Mouse (Mus musculus) cortical plate, adult 2 months (tissue): Measurements from ENCODE around the gene Tatdn2. TPM values are rescaled to one million over a fixed set of nuclear protein-coding genes. Genes with fewer than 3 reads are reported as not detected.
A peak's percentile ranks its signal among the peaks of the same experiment; 100 is the strongest.

Experiments
- H3K27ac ChIP-seq: fragments of 200-500 bp; 2 replicates; pipeline ENCODE4 v1.5.1; 2012; ENCODE audit warnings: low read length, control low read depth, inconsistent platforms; ENCODE audit not compliant: insufficient read depth
- H3K4me1 ChIP-seq: fragments of 200-500 bp; 2 replicates; pipeline ENCODE4 v1.6.1; 2011; ENCODE audit warnings: low read length; ENCODE audit not compliant: control insufficient read depth, insufficient read depth
- H3K4me3 ChIP-seq: fragments of 200-500 bp; 2 replicates; pipeline ENCODE4 v1.5.1; 2011; ENCODE audit warnings: mild to moderate bottlenecking, low read length, control low read depth; ENCODE audit not compliant: insufficient read depth
- CTCF ChIP-seq: fragments of 200-500 bp; IDR thresholded peaks from 2 replicates; pipeline ENCODE4 v1.5.1; 2011; ENCODE audit warnings: mild to moderate bottlenecking, control low read depth, low read length; ENCODE audit not compliant: insufficient read depth; ENCODE audit errors: extremely low read depth
- POLR2A ChIP-seq: fragments of 200-500 bp; IDR thresholded peaks from 2 replicates; pipeline ENCODE4 v1.6.1; 2011; ENCODE audit warnings: mild to moderate bottlenecking, low read length, control low read depth; ENCODE audit not compliant: insufficient read depth; ENCODE audit errors: extremely low read depth
- polyA plus RNA-seq: library from polyadenylated mRNA; depleted of rRNA; stranded (reverse); fragments of >200 nt; gene quantifications from 2 replicates; pipeline ENCODE4 v1.2.3, GENCODE M21; 2012; rRNA removed

Tatdn2 gene
- polyA plus RNA-seq, 1 experiment = 28.8 TPM

- TF ChIP-seq CTCF (no peak), POLR2A (no peak)
- H3K4me1 ChIP-seq = peaks cover 8% of the 10 kb centered on the region; the same call in 1 of the 2 replicates
- H3K27ac ChIP-seq = no peak overlapping the region
Measured at GRCm38 (mm10) chr6:113742321-113742720, 45.5 kb downstream of the Tatdn2 start.

GRCm38 (mm10) chr6:113743111-113743510, 46.3 kb downstream of the Tatdn2 start:
- no peak overlapping the region for H3K4me3 ChIP-seq
- peaks cover 10% of the 10 kb centered on the region; the same call in 1 of the 2 replicates for H3K4me1 ChIP-seq
- peak overlapping the region; percentile 66; the same call in 1 of the 2 replicates for H3K27ac ChIP-seq
- peak; percentile 43; the same call in 1 of the 2 replicates for TF ChIP-seq POLR2A
- TF ChIP-seq CTCF = no peak

More at GRCm38 (mm10) chr6:113742321-113742720, 45.5 kb downstream of the Tatdn2 start:
- H3K4me3 ChIP-seq = no peak overlapping the region

GRCm38 (mm10) chr6:113745117-113745516, 48.3 kb downstream of the Tatdn2 start:
- TF ChIP-seq POLR2A = no peak
- TF ChIP-seq CTCF = no peak
- no peak overlapping the region for H3K4me3 ChIP-seq
- peaks cover 9% of the 10 kb centered on the region; the same call in 1 of the 2 replicates for H3K4me1 ChIP-seq
- H3K27ac ChIP-seq = no peak overlapping the region

- Histone ChIP-seq H3K4me3 (no peak overlapping the region), H3K27ac (no peak overlapping the region), H3K4me1 (peaks cover 9% of the 10 kb centered on the region; the same call in 1 of the 2 replicates)
- no peak for TF ChIP-seq POLR2A
- TF ChIP-seq CTCF = no peak
Measured at GRCm38 (mm10) chr6:113747284-113747683, 50.4 kb downstream of the Tatdn2 start.

GRCm38 (mm10) chr6:113748351-113748750, 51.5 kb downstream of the Tatdn2 start:
- Histone ChIP-seq H3K27ac (no peak overlapping the region), H3K4me3 (no peak overlapping the region), H3K4me1 (peaks cover 9% of the 10 kb centered on the region; the same call in 1 of the 2 replicates)
- TF ChIP-seq POLR2A = no peak
- no peak for TF ChIP-seq CTCF

GRCm38 (mm10) chr6:113749119-113749685, 52.4 kb downstream of the Tatdn2 start:
- TF ChIP-seq POLR2A (no peak), CTCF (no peak)

More at GRCm38 (mm10) chr6:113749119-113749685, 52.4 kb downstream of the Tatdn2 start:
- Histone ChIP-seq H3K27ac (no peak overlapping the region), H3K4me1 (peaks cover 6% of the 10 kb centered on the region; the same call in 1 of the 2 replicates), H3K4me3 (no peak overlapping the region)

Other genes starting within 250 kb of the Tatdn2 start
- gene Il17re, start 238.6 kb upstream of the Tatdn2 start, polyA plus RNA-seq = 0.42 and 0.75 TPM in 2 replicates
- 6.9 and 7.3 TPM in 2 replicates for gene Il17rc, start 225.6 kb upstream of the Tatdn2 start, polyA plus RNA-seq
- 60.2 and 62.8 TPM in 2 replicates for gene Creld1, start 213.8 kb upstream of the Tatdn2 start, polyA plus RNA-seq
- gene Prrt3, start 195.1 kb upstream of the Tatdn2 start, polyA plus RNA-seq = 46.2 and 46.3 TPM in 2 replicates
- gene Emc3, start 165.4 kb upstream of the Tatdn2 start, polyA plus RNA-seq = 90.0 and 95.2 TPM in 2 replicates
- 4.2 and 4.3 TPM in 2 replicates for gene Fancd2, start 165.4 kb upstream of the Tatdn2 start, polyA plus RNA-seq
- gene Fancd2os, start 96.3 kb upstream of the Tatdn2 start, polyA plus RNA-seq = 0.19 and 0.21 TPM in 2 replicates
- gene Brk1, start 92.3 kb upstream of the Tatdn2 start, polyA plus RNA-seq = 425 and 442 TPM in 2 replicates
- 55.1 and 67.8 TPM in 2 replicates for gene Vhl, start 73.1 kb upstream of the Tatdn2 start, polyA plus RNA-seq
- gene Irak2, start 58.6 kb upstream of the Tatdn2 start, polyA plus RNA-seq = 23.7 and 24.7 TPM in 2 replicates
- 0.15 and 0.40 TPM in 2 replicates for gene Ghrl, start 22.8 kb downstream of the Tatdn2 start, polyA plus RNA-seq
- 105 TPM in 2 replicates for gene Sec13, start 43.7 kb downstream of the Tatdn2 start, polyA plus RNA-seq